In genomic region chr11:82251251-82251650, GRCm38 (mm10) we compare ENCODE assay signal across 40 mouse cellular contexts. TPM values are rescaled to one million over a fixed set of nuclear protein-coding genes. Genes with fewer than 3 reads are reported as not detected.
"Had no signal": no experiment of that assay in that cellular context is flagged by ENCODE, and none has a peak within 500 bp of the region (broad histone marks: within the 10 kb centered on the region; RNA-seq: fewer than 3 reads in every experiment).

No protein-coding gene starts in this region.

- H3K36me3 ChIP-seq: heart, embryonic 10.5 days; heart, embryonic 12.5 days; hindbrain, embryonic 12.5 days; intestine, embryonic 15.5 days; kidney, embryonic 15.5 days; limb, embryonic 13.5 days; limb, embryonic 15.5 days; liver, embryonic 12.5 days had no signal

- H3K9me3 ChIP-seq: heart, embryonic 10.5 days; heart, embryonic 12.5 days; hindbrain, embryonic 12.5 days; intestine, embryonic 15.5 days; kidney, embryonic 15.5 days; limb, embryonic 13.5 days; limb, embryonic 15.5 days; liver, embryonic 12.5 days had no signal

- H3K27me3 ChIP-seq: intestine, embryonic 15.5 days; liver, embryonic 12.5 days had no signal

- ATAC-seq: hindbrain, embryonic 16.5 days; inflammation-experienced regulatory T-cells, adult 6 months; intestine, embryonic 15.5 days; intestine, postnatal 0 days; liver, embryonic 12.5 days had no signal

- H3K4me3 ChIP-seq: gastrocnemius, adult 2 months; heart, embryonic 10.5 days; heart, embryonic 12.5 days; hindbrain, embryonic 12.5 days; intestine, embryonic 15.5 days; kidney, embryonic 15.5 days; layer of hippocampus, adult 2 months; limb, embryonic 13.5 days; limb, embryonic 15.5 days; liver, embryonic 12.5 days had no signal

- DNase-seq: gastrocnemius, adult 2 months; gastrocnemius, postnatal 10 days; gastrocnemius, postnatal 25 days; heart, adult 18-20 months; heart, postnatal 10 days; heart, postnatal 4 days; kidney, adult 18-20 months; kidney, adult 9 months; kidney, postnatal 14 days; kidney, postnatal 36 days; left cerebral cortex, postnatal 4 days had no signal

- H3K9ac ChIP-seq: heart, embryonic 12.5 days; hindbrain, embryonic 12.5 days; hindbrain, embryonic 14.5 days; intestine, embryonic 15.5 days; kidney, embryonic 15.5 days; limb, embryonic 13.5 days; limb, embryonic 15.5 days; liver, embryonic 12.5 days; liver, embryonic 14.5 days had no signal

- H3K27ac ChIP-seq: gastrocnemius, adult 2 months; heart, embryonic 10.5 days; hindbrain, embryonic 12.5 days; hindbrain, embryonic 14.5 days; intestine, embryonic 15.5 days; kidney, embryonic 15.5 days; kidney, postnatal 0 days; layer of hippocampus, adult 2 months; limb, embryonic 13.5 days; limb, embryonic 15.5 days; liver, embryonic 12.5 days; liver, embryonic 14.5 days had no signal

- H3K4me1 ChIP-seq: intestine, embryonic 15.5 days; kidney, embryonic 15.5 days; limb, embryonic 15.5 days; liver, embryonic 12.5 days had no signal

- H3K4me2 ChIP-seq: heart, embryonic 12.5 days; hindbrain, embryonic 12.5 days; hindbrain, embryonic 14.5 days; intestine, embryonic 15.5 days; kidney, embryonic 15.5 days; limb, embryonic 13.5 days; limb, embryonic 15.5 days; liver, embryonic 12.5 days had no signal

RNA-seq across cellular contexts. Expression of gene Ccl1, which starts 54.2 kb away (rescaled TPM):
- total RNA-seq: gastrocnemius, adult 2 months; gastrocnemius, postnatal 10 days; gastrocnemius, postnatal 25 days; gastrocnemius, postnatal 4 days; granulocyte monocyte progenitor cell, adult 5-6 weeks; heart, adult 18-20 months; heart, adult 8-10 months; heart, postnatal 10 days; heart, postnatal 25 days; heart, postnatal 4 days; layer of hippocampus, adult 2 months; layer of hippocampus, postnatal 10 days; layer of hippocampus, postnatal 25 days; left cerebral cortex, adult 8-10 months; left cerebral cortex, postnatal 10 days; left cerebral cortex, postnatal 25 days; left cerebral cortex, postnatal 4 days; liver, adult 2 months had no signal
- polyA plus RNA-seq: heart, embryonic 10.5 days; heart, embryonic 12.5 days; heart, embryonic 14.5 days; hindbrain, embryonic 12.5 days; hindbrain, embryonic 14.5 days; hindbrain, embryonic 16.5 days; intestine, embryonic 15.5 days; intestine, postnatal 0 days; kidney, embryonic 15.5 days; kidney, postnatal 0 days; large intestine, adult 2 months; limb, embryonic 11.5 days; limb, embryonic 13.5 days; limb, embryonic 15.5 days; liver, adult 2 months; liver, embryonic 12.5 days; liver, embryonic 14.5 days; liver, embryonic 16.5 days had no signal
